Mouse (Mus musculus) limb, embryonic 11.5 days (tissue): ENCODE results near the gene Isoc2a. TPM values are rescaled to one million over a fixed set of nuclear protein-coding genes. Genes with fewer than 3 reads are reported as not detected.
A peak's percentile ranks its signal among the peaks of the same experiment; 100 is the strongest.

Source experiments
- ATAC-seq: fragments of 200-750 bp; cut with Nextera tagmentation; 2 replicates; pipeline ENCODE4 v1.8.0; 2017; ENCODE audit warnings: low read depth; ENCODE audit not compliant: insufficient number of reproducible peaks, low FRiP score, low TSS enrichment
- DNase-seq: peaks from one replicate; pipeline ENCODE4 v3.0.0-alpha.2; 2015; ENCODE audit warnings: low spot score
- H3K27ac ChIP-seq: fragments of 300-500 bp; sonication (generic); replicated peaks from 2 replicates; pipeline ENCODE4 v1.5.1; 2014; ENCODE audit warnings: low read depth, mild to moderate bottlenecking, low read length
- H3K27me3 ChIP-seq: fragments of 300-500 bp; sonication (generic); 2 replicates; pipeline ENCODE4 v1.6.1; 2014; ENCODE audit warnings: mild to moderate bottlenecking, low read length, mixed read lengths; ENCODE audit not compliant: control insufficient read depth, insufficient read depth
- H3K36me3 ChIP-seq: fragments of 300-500 bp; sonication (generic); 2 replicates; pipeline ENCODE4 v1.6.1; 2014; ENCODE audit warnings: mild to moderate bottlenecking, low read length, moderate library complexity, mixed read lengths; ENCODE audit not compliant: control insufficient read depth, insufficient read depth
- H3K4me1 ChIP-seq: fragments of 300-500 bp; sonication (generic); 2 replicates; pipeline ENCODE4 v1.6.1; 2014; ENCODE audit warnings: low read length, mixed read lengths; ENCODE audit not compliant: control insufficient read depth, insufficient read depth
- H3K4me2 ChIP-seq: fragments of 300-500 bp; sonication (generic); 2 replicates; pipeline ENCODE4 v1.6.1; 2014; ENCODE audit warnings: low read depth, mild to moderate bottlenecking, moderate library complexity; ENCODE audit not compliant: severe bottlenecking
- H3K4me3 ChIP-seq: fragments of 300-500 bp; sonication (generic); 2 replicates; pipeline ENCODE4 v1.5.1; 2014; ENCODE audit warnings: low read depth, low read length
- H3K9ac ChIP-seq: fragments of 300-500 bp; sonication (generic); 2 replicates; pipeline ENCODE4 v1.6.1; 2014; ENCODE audit warnings: mild to moderate bottlenecking, low read length
- H3K9me3 ChIP-seq: fragments of 300-500 bp; sonication (generic); 2 replicates; pipeline ENCODE4 v1.6.1; 2016; ENCODE audit warnings: low read length; ENCODE audit not compliant: control insufficient read depth
- WGBS: fragments of 180-500 bp; shearing (Covaris S2); extraction: QIAGEN DNeasy Blood & Tissue Kit; methylation state at CpG from one replicate; pipeline ENCODE4 v1.1.7; 2014; 5-methylcytosine and 5-hydroxymethylcytosine counted together
- polyA plus RNA-seq: library from polyadenylated mRNA; unstranded; fragments of >200 nt; fragmentation: Nextera tagmentation; extraction: Ambion mirVana; gene quantifications from 2 replicates; pipeline ENCODE4 v1.2.1, GENCODE M21; 2014

Gene Isoc2a
- polyA plus RNA-seq, 1 experiment from 2014 or later: 0.63 TPM

DNA sequence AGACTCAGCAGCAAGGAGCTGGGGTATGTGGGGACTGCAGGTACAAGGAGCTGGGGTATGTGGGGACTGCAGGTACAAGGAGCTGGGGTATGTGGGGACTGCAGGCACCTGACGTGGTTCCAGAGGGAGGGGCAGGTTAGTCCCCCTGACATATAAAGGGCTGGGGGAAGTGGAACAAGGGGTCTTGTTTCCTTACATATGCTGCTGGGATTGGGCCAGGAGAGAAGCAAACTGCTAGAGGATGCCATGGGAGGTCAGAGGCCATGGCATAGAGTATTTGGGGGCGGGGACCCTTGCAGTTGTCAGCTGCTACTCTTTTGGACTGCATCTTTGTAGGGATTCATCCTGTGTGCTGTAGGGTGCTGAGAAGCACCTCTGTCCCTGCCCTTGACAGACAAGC is 40.5 kb downstream of the Isoc2a start:
- Histone ChIP-seq H3K27ac (no peak overlapping the region), H3K9me3 (no peaks in the 10 kb centered on the region), H3K36me3 (peaks cover 16% of the 10 kb centered on the region; the same call in 1 of the 2 replicates), H3K4me2 (no peak overlapping the region), H3K4me1 (peaks cover 18% of the 10 kb centered on the region), H3K9ac (no peak overlapping the region), H3K4me3 (no peak overlapping the region), H3K27me3 (no peaks in the 10 kb centered on the region)
- WGBS: 91% methylated on average over 2 of the region's 2 CpGs
- ATAC-seq: no peak
- no peak for DNase-seq

GRCm38 (mm10) chr7:4918681-4919080 is 41.7 kb downstream of the Isoc2a start:
- ATAC-seq (no peak), DNase-seq (no peak)
- 94% methylated on average over 15 of the region's 15 CpGs for WGBS
- Histone ChIP-seq H3K4me3 (no peak overlapping the region), H3K9me3 (no peaks in the 10 kb centered on the region), H3K27me3 (no peaks in the 10 kb centered on the region), H3K36me3 (peaks cover 16% of the 10 kb centered on the region; the same call in 1 of the 2 replicates), H3K9ac (no peak overlapping the region), H3K27ac (no peak overlapping the region), H3K4me1 (peaks cover 25% of the 10 kb centered on the region), H3K4me2 (no peak overlapping the region)

DNA sequence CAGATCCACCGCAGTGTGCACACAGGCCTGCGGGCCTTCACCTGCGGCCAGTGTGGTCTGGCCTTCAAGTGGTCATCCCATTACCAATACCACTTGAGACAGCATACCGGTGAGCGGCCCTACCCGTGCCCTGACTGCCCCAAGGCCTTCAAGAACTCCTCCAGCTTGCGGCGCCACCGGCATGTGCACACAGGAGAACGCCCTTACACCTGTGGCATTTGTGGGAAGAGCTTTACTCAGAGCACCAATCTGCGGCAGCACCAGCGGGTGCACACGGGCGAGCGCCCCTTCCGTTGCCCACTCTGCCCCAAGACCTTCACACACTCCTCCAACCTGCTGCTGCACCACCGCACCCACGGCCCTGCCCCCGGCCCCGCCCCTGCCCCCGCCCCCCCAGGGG is 42.1 kb downstream of the Isoc2a start:
- DNase-seq (no peak), ATAC-seq (no peak)
- no peak overlapping the region for H3K4me2 ChIP-seq
- no peak overlapping the region for H3K27ac ChIP-seq
- no peak overlapping the region for H3K4me3 ChIP-seq
- H3K27me3 ChIP-seq: no peaks in the 10 kb centered on the region
- H3K4me1 ChIP-seq: peaks cover 29% of the 10 kb centered on the region
- H3K9ac ChIP-seq: no peak overlapping the region
- WGBS: 87% methylated on average over 21 of the region's 21 CpGs
- H3K9me3 ChIP-seq: no peaks in the 10 kb centered on the region
- H3K36me3 ChIP-seq: peaks cover 16% of the 10 kb centered on the region; the same call in 1 of the 2 replicates

- DNase-seq: no peak
- 86% methylated on average over 21 of the region's 21 CpGs for WGBS
Measured at GRCm38 (mm10) chr7:4919971-4920370, 43.0 kb downstream of the Isoc2a start.

GRCm38 (mm10) chr7:4920496-4920895 is 43.5 kb downstream of the Isoc2a start:
- Histone ChIP-seq H3K9me3 (no peaks in the 10 kb centered on the region), H3K4me2 (no peak overlapping the region), H3K36me3 (peaks cover 16% of the 10 kb centered on the region; the same call in 1 of the 2 replicates), H3K4me3 (no peak overlapping the region), H3K4me1 (peaks cover 42% of the 10 kb centered on the region), H3K9ac (no peak overlapping the region), H3K27me3 (no peaks in the 10 kb centered on the region), H3K27ac (no peak overlapping the region)
- DNase-seq (no peak), ATAC-seq (no peak)
- WGBS: 92% methylated on average over 19 of the region's 19 CpGs

More at GRCm38 (mm10) chr7:4919971-4920370, 43.0 kb downstream of the Isoc2a start:
- H3K4me3 ChIP-seq: no peak overlapping the region
- no peaks in the 10 kb centered on the region for H3K9me3 ChIP-seq
- no peak overlapping the region for H3K27ac ChIP-seq
- H3K4me1 ChIP-seq: peaks cover 38% of the 10 kb centered on the region
- no peak overlapping the region for H3K9ac ChIP-seq
- no peaks in the 10 kb centered on the region for H3K27me3 ChIP-seq
- H3K4me2 ChIP-seq: no peak overlapping the region
- H3K36me3 ChIP-seq: peaks cover 16% of the 10 kb centered on the region; the same call in 1 of the 2 replicates
- ATAC-seq: no peak

GRCm38 (mm10) chr7:4920976-4921823 is 44.2 kb downstream of the Isoc2a start:
- Histone ChIP-seq H3K4me1 (peaks cover 50% of the 10 kb centered on the region), H3K4me3 (no peak overlapping the region), H3K27ac (peak overlapping the region; percentile 52; the same call in 1 of the 2 replicates), H3K27me3 (no peaks in the 10 kb centered on the region), H3K9me3 (no peaks in the 10 kb centered on the region), H3K9ac (no peak overlapping the region), H3K4me2 (no peak overlapping the region), H3K36me3 (peaks cover 16% of the 10 kb centered on the region; the same call in 1 of the 2 replicates)
- DNase-seq (no peak), ATAC-seq (no peak)
- WGBS: 56% methylated on average over 23 of the region's 23 CpGs

GRCm38 (mm10) chr7:4921824-4922482 is 45.0 kb downstream of the Isoc2a start, which contains the start of gene Nat14:
TSS of gene Nat14 (plus strand) at chr7:4922028.
- Histone ChIP-seq H3K4me3 (peak within 1 kb of the TSS; percentile 20), H3K9ac (0 out of 2 replicates have a peak within 1 kb of the TSS, but pooled peaks have one; percentile 5), H3K27me3 (no peaks in the 10 kb centered on the region), H3K9me3 (no peaks in the 10 kb centered on the region), H3K27ac (peak within 1 kb of the TSS; percentile 81), H3K36me3 (peaks cover 16% of the 10 kb centered on the region; the same call in 1 of the 2 replicates), H3K4me1 (peaks cover 50% of the 10 kb centered on the region), H3K4me2 (peak within 1 kb of the TSS; percentile 71)
- ATAC-seq (no peak), DNase-seq (no peak)
- 33% methylated on average over 8 of the region's 8 CpGs for WGBS

- ATAC-seq: peak; percentile 41; the same call in 1 of the 2 replicates
- peak overlapping the region; percentile 71 for H3K4me2 ChIP-seq
- WGBS: 0% methylated on average over 14 of the region's 14 CpGs
Measured at GRCm38 (mm10) chr7:4922508-4922907, 45.6 kb downstream of the Isoc2a start.

More at GRCm38 (mm10) chr7:4922508-4922907, 45.6 kb downstream of the Isoc2a start:
- Histone ChIP-seq H3K9me3 (no peaks in the 10 kb centered on the region), H3K4me1 (peaks cover 53% of the 10 kb centered on the region), H3K27ac (peak overlapping the region; percentile 56; the same call in 1 of the 2 replicates), H3K4me3 (peak overlapping the region; percentile 20), H3K9ac (0 out of 2 replicates have a peak overlapping the region, but pooled peaks have one; percentile 5), H3K27me3 (no peaks in the 10 kb centered on the region), H3K36me3 (peaks cover 16% of the 10 kb centered on the region; the same call in 1 of the 2 replicates)
- DNase-seq: peak; percentile 88
